Mouse (Mus musculus) 3T3-L1 (cell line): ENCODE measurements at regions not wholly inside any gene's neighbourhood (a gene's known extent, or its start where the extent isn't known, plus 50 kb on each side); places are given as distances from the start of the nearest gene placed in this dataset.

Experiments used
- DNase-seq: peaks from one replicate; pipeline ENCODE4 v3.0.0-alpha.2; 2015; ENCODE audit warnings: low read depth, low spot score

GRCm38 (mm10) chr13:42589607-42590006 lies 90.8 kb upstream of the Phactr1 start:
- peak; percentile 63 for DNase-seq

- no peak for DNase-seq
Measured at GRCm38 (mm10) chr13:42590415-42590814, 90.0 kb upstream of the Phactr1 start.

- DNase-seq = no peak
Measured at GRCm38 (mm10) chr13:42592945-42593344, 87.5 kb upstream of the Phactr1 start.

DNA sequence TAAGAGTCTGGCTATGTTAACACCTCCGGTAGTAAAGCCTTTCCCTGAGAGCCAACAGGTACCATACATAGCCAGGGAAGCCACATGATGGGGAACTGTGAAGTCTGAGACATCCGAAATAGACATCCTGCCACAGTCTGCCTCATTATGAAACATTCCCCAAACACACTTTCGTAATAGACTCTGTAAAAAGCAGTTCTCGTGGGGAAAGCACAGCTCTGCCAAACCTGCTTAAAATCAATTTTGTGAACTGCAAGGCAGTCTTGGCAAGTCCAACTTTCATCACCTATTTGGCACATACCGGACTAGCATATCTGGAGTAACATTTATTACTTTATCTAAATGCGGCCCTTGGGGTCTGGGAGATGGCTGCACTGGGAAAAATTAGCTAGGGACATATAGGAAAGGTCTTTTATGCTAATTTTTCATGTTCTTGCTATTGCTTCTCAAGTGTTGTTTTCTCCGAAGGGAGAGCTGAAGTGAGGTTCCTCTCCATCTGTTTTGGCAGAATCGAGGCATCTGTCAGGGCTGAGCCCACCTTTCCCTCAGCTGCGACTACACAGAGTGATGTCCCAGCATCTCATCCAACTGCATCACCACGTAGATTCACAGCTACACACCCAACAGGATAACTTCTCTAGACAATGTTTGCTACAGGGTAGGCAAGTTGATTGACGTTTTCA lies 86.8 kb upstream of the Phactr1 start:
- DNase-seq = no peak

DNA sequence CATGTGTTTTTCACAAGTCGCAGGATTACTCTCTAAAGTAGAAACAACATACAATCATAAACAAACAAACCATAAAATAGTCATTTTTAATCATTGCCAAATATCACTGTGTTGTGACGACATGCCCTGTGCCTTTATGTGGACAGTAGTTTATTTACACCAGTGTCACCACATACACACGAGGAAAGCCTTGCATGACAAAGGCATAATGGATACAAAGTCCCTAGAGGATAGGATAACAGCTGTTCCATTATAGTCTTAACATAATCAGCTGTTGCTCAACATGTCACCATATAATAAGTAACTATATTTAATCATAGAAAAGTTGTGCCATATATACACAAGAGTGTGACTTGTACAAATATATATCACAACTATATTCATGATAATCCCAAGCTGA lies 85.2 kb upstream of the Phactr1 start:
- DNase-seq = no peak

DNA sequence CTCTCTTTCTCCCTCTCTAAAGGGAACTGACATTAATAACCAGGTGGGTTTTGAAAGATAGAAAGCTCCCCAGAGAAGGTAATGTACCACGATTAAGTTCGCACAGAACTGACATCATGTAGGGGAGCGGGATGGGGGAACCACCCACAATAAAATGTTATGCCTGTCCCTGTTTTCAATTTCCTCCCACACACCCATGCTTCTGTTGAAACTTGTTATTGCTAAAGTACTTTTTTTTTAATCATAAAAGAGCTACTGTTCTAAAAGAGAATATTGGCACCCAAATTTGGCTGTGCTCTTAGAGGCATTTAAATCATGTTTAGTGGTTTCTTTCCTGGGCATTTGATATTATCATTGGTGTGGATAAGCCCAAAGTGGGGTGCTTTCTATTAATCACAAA lies 82.6 kb upstream of the Phactr1 start:
- DNase-seq = no peak

DNA sequence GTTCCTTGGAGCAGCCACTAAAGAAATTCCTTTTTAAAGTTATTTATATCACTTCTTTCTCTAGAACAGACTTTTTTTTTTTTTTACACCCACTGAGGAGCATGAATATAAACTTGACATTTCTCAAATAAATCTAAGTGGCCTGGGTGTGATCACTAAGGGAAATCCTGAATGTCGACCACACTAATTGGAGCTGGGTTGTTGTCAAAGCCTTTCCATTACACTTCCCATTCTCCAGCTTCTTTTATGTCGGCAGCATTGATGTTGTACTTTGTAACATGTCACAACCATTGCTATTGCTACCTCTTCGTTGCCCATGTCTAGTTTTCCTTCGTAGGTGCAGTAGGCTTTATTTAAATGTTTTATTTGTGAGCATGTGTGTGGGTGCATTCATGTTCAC lies 77.1 kb upstream of the Phactr1 start:
- no peak for DNase-seq

GRCm38 (mm10) chr13:42607735-42608134 lies 72.7 kb upstream of the Phactr1 start:
- no peak for DNase-seq

GRCm38 (mm10) chr13:42608963-42609362 lies 71.5 kb upstream of the Phactr1 start:
- DNase-seq = peak; percentile 19

GRCm38 (mm10) chr13:42613326-42613725 lies 67.1 kb upstream of the Phactr1 start:
- no peak for DNase-seq

- no peak for DNase-seq
Measured at GRCm38 (mm10) chr13:42615826-42616225, 64.6 kb upstream of the Phactr1 start.

DNA sequence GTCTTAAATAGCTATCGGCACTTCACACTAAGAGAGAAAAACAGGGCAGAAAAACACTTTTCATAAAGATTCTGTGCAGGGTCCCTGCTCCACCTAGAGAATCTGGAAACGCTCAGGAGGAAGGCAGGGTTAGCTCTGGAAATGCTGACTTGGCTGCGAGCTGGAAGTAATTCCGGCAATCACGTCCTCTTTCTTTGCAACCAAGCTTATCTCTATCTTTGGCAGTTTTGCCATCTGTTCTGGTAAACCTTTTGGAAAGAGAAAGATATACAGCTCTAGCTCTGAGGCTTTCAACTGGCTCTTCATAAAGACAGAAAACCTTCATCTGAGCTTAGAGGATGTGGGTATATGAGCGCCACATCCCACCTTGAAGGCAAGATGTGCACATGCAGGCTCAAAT lies 63.2 kb upstream of the Phactr1 start:
- no peak for DNase-seq

- no peak for DNase-seq
Measured at GRCm38 (mm10) chr13:42617844-42618243, 62.6 kb upstream of the Phactr1 start.

DNA sequence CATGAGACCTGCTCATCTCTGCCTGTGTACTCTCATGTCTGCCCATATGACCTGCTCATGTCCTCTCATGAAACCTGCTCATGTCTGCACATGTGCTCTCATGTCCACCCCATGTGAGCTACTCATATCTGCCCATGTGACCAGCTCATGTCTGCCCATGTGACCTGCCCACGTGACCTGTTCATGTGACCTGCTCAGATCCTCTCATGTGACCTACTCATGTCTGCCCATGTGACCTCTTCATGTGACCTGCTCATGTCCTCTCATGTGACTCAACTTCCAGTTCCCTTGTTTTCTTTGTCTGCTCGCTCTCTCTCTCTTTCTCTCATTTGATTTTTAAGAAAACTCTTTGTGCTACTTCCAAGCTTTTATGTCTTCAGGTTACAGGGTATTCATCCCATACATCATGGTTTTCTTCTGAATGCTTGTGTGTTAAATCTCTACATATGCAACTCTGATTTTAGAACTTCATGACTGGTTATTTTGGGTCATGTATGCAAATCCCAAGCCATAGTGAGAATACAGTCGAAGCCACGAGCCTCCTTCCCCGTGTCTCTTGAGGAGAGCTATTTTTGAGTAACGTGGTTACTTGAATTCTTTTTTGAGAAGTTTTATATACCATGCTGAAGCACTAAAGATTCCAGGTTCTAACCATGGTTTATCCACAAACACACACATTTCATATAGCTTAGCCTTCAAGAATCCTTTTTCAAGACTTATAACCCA lies 60.7 kb upstream of the Phactr1 start:
- DNase-seq = no peak

- peak; percentile 61 for DNase-seq
Measured at GRCm38 (mm10) chr13:42623491-42623890, 56.9 kb upstream of the Phactr1 start.
